Mouse (Mus musculus): ENCODE measurements around the gene Nhlh2.

The Nhlh2 gene

DNA sequence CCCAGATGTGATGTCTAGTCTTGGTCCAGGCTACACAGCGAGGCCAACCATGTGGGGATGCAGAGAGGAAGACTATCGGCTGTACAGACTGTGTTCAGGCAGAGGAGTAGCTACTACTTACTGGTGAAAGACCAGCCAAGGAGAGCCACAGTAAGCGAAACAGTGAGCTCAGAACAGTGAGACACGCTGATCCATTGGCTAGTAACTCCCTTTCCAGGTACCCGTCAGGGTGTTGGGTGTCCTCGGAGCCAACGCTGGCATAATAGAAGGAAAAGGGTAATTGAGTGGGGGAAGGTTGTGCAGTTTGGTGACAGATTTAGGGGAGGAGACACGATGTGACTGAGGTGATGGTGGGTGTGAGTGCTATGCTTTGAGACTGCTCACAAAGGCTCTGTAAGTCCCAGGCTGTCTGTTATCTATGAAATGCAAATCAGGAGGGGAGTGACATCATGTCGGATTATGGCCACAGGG, 15.1 kb downstream of the Nhlh2 start:
- no peak for DNase-seq (ENCODE audit: low read depth, low spot score)

- no peak for DNase-seq (ENCODE audit: low read depth, low spot score)
Measured at GRCm38 (mm10) chr3:102025659-102026058, 15.8 kb downstream of the Nhlh2 start.

- no peak for DNase-seq (ENCODE audit: low read depth, low spot score)
Measured at GRCm38 (mm10) chr3:102027880-102028279, 18.0 kb downstream of the Nhlh2 start.

DNA sequence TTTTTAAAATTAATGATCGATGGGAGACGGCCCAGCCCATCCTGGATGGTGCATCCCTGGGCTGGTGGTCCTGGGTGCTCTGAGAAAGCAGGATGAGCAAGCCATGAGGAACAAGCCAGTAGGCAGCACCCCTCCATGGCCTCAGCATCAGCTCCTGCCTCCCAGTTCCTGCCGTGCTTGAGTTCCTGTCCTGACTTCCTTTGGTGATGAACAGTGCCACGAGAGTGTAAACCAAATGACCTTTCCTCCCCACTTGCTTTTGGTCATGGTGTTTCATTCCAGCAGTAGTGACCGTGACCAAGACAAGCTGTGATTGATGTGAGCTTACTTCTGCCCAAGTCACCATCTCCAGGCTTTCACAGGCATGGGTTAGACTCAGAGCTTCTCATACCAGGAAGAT, 27.9 kb downstream of the Nhlh2 start:
- DNase-seq (ENCODE audit: low read depth, low spot score) = no peak

GRCm38 (mm10) chr3:102038608-102039007, 28.7 kb downstream of the Nhlh2 start:
- no peak for DNase-seq (ENCODE audit: low read depth, low spot score)

- no peak for DNase-seq (ENCODE audit: low read depth, low spot score)
Measured at GRCm38 (mm10) chr3:102041632-102042031, 31.8 kb downstream of the Nhlh2 start.

DNA sequence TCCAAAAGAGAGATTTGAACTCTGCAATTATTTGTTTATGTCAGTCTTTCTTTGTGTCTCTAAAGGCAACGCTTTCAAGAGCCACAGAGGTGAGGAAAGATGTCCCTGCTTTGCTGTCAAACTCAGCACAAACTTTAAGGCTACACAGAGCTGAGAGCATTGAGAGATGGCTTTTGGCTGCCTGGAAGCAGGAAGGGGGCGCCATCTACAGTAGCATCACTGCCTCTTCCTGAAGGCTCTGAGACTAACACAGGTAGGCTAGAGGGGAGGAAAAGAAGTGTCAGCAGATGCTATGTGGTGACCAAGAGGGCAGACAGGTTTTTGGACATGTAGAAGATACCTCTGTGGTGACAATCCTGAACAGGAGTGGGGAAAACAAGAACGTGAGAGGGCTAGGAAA, 35.2 kb downstream of the Nhlh2 start:
- no peak for DNase-seq (ENCODE audit: low read depth, low spot score)

DNA sequence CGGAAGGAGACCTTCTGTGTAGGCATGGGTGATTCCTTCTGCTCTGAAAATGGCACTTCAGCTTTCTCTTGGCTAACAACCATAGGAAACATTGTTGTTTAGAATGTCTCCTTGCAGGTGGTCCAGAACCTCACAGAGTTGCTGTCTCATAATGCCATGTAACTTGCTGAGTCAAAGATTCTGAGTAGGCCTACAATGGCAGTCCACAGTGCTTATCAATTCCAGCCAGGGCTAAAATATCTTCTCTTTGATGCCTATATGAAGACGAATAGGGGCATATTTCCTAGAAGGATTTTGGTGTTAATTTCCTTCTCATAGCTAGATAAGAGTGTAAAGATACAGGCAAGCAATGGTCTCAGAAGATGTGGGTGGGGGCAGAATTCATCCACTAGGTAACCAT, 37.7 kb downstream of the Nhlh2 start:
- DNase-seq (ENCODE audit: low read depth, low spot score) = no peak

DNA sequence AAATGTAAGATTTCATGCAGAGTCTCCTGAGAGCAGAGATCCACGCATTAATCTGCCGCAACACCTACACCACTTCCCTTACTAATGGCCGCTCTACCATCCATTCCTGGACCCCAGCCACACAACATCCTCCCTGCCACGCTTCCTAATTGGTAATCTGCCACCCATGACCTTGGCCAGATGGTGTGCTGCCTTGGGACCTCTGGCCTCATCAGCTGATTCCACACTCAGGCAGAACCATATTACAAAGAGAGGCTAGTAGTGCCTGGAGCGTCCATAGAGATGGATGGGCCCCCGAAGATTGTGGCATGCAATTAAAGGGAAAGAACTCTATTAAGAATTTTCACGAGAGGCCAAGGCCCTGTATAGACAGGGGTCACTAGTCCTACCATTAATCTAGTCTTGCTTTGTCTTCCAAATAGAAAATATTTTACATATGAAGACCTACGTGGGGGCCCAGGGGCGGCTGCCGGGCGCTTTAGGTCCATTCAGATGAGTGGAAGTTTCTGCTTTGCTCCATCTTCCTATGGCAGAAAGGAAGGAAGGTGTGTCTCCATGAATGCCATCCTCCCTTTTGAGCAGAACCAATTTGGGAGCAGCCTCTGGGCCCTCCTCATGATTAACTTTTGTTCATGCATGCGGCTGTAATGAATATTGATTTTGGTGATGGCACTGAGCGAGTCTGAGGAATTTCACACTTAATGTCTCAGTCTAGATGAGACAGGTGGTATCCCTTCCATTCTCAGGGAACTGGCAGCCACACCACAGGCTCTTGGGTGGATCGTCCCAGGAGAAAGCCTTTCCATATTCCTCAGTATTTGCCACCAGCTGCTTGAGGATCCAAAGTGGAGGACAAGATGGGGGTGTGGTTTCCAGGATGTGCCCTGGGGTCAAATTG, 39.6 kb downstream of the Nhlh2 start:
- DNase-seq (ENCODE audit: low read depth, low spot score) = no peak

DNA sequence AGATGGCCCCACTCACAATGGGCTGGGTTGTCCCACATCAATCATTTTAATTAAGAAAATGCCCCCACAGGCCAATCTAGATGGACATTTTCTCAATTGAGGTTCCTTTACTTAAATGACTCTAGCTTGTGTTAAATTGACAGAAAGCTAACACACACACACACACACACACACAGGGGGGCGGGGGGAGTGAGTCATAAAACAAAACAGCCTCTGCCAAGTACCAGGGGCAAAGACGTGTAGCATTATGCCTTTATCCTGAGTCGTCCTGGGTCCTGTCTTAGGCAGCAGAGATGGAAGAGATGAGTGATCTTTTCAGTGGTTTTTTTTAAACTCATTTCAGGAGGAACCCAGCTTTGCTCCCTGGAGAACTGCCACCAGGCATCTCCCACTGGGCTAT, 42.2 kb downstream of the Nhlh2 start:
- no peak for DNase-seq (ENCODE audit: low read depth, low spot score)

DNA sequence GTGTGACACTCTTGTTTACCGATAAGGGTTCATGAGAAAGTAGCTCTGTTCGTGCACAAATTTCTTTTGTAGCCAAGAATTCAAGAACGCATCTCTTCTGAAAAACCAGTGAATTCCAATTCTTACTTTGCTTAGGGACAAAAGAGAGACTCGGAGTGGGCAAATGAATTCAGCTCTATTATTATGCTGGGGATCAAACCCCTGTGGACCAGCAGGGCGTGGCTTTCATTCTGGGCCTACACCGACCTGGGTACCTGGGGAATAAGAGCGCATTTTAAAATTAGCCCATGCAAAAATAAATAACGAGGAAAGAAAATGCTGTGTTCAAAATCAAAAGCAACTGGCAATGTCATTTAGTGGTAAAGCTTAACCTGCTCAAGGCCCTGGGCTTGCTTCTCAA, 43.4 kb downstream of the Nhlh2 start:
- no peak for DNase-seq (ENCODE audit: low read depth, low spot score)

GRCm38 (mm10) chr3:102055878-102056277, 46.0 kb downstream of the Nhlh2 start:
- no peak for DNase-seq (ENCODE audit: low read depth, low spot score)

- no peak for DNase-seq (ENCODE audit: low read depth, low spot score)
Measured at GRCm38 (mm10) chr3:102060065-102060464, 50.2 kb downstream of the Nhlh2 start.

DNA sequence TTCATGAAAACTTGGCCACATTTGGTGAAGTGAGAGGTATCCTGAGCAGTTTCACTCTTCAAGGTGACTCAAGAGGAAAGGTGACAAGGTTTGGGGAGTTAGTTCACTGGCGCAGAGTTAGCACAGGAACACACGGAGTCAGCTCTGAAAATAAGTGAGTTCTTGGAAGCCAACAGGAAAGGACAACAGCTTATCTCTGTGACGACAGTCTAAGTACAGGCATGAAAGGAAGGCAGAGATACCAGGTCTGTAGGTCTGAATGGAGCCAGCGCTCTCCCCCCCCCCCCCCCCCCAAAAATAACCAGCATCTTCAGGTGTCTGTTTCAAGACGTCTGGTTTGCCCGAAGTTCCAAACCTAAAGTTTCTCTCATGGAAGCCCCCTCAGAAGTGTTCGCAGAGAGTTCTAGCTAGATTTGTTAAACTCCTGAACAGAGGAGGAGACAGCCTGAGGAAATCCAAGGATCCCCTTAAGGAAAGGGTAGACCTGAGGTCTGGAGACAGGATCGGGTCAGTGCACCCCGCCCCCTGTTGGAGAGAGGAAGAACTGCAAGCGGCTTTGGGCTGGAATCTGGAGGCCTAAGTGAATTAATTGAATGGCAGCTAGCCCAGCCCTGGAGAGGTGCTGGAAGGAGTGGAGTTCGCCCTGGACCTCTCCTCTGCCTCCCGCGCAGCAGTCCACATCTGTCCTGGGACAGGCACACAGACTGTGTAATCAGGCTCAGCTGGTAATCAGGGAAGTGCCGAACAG, 52.2 kb downstream of the Nhlh2 start:
- peak; percentile 68 for DNase-seq (ENCODE audit: low read depth, low spot score)

GRCm38 (mm10) chr3:102062671-102063010, 52.8 kb downstream of the Nhlh2 start:
- DNase-seq (ENCODE audit: low read depth, low spot score) = no peak

DNA sequence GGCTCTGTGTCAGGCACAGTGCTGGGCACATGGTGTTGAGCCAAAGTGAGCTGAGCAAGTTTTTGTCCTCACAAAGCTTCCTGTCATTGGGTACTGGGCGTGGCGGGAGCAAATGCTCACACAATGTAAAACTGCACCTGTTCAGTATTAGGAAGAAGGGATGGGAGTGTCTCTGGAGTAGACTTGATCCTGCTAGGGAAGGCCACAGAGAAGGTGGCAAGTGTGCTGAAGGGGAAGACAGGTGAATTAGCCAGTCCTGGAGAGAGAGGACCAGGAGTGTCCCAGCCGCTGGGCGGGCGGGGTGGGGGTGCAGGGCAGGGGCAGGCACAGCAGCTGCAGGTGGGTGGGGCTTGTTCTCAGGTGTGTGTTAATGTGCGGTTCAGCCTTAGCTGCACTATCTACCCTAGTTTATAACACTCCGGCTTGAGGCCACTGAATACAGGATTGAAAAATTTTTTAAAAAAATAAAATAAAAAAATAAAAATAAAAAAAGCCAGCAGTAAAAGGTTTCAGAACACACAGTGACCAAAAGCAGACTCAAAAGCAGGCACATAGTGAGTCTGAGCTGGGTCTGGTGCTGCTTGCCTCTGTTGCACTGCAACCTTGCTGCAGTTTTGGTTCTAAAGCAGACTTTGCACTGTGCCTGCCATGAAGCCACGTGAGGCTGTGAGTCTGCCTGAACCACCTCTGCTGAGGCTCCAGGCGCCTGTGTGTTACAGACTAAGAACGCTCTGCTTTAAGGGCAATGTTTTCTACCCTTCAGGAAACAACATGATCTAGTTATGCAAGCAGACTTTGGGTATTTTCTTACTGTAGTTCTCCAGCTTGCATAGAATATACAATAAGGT, 53.6 kb downstream of the Nhlh2 start:
- DNase-seq (ENCODE audit: low read depth, low spot score) = no peak

GRCm38 (mm10) chr3:102064566-102064965, 54.7 kb downstream of the Nhlh2 start:
- DNase-seq (ENCODE audit: low read depth, low spot score) = no peak
